Mouse (Mus musculus): ENCODE measurements at regions not wholly inside any gene's neighbourhood (a gene's known extent, or its start where the extent isn't known, plus 50 kb on each side); places are given as distances from the start of the nearest gene placed in this dataset.

GRCm38 (mm10) chr3:149076928-149077551 is 86.7 kb upstream of the Adgrl2 start:
- no peak overlapping the region for H3K4me3 ChIP-seq (replicated peaks; ENCODE audit: low read depth, low read length)

DNA sequence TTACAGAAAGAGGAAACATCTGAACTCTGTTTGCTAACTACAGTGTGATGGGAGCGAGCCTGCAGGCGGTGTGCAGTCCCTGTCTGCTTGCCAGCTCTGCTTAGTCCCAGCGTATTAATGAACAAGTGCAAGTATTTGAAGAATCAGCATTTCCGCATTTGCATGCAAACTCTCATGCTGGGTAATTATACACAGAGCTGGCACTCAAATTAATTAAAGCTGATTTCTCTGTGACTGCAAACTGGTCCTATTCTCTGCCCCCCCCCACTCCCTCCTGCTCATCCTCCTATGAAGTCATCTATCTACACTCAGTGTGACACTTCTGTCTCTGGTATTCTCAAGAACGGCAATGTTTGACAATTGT is 85.1 kb upstream of the Adgrl2 start:
- 60% methylated on average over 5 of the region's 5 CpGs for WGBS
- Histone ChIP-seq H3K27ac (no peak overlapping the region), H3K27me3 (ENCODE audit: insufficient read depth, low read length) (no peaks in the 10 kb centered on the region), H3K9me3 (replicated peaks; ENCODE audit: low read length) (no peaks in the 10 kb centered on the region), H3K9ac (ENCODE audit: low read depth, low read length) (no peak overlapping the region), H3K4me1 (replicated peaks; ENCODE audit: insufficient read depth, low read length) (0 out of 2 replicates have a peak, but pooled peaks cover 6% of the 10 kb centered on the region), H3K36me3 (ENCODE audit: insufficient read depth, low read length) (no peaks in the 10 kb centered on the region), H3K4me2 (ENCODE audit: low read length) (peak overlapping the region; percentile 27; the same call in 1 of the 2 replicates), H3K4me3 (replicated peaks; ENCODE audit: low read depth, low read length) (no peak overlapping the region)
- ATAC-seq (replicated peaks; ENCODE audit: low FRiP score, low read depth) (no peak), DNase-seq (ENCODE audit: low spot score) (no peak)
- TF ChIP-seq CTCF (IDR thresholded peaks at IDR 0.05; ENCODE audit: low read depth) = no peak

More at GRCm38 (mm10) chr3:149076928-149077551, 86.7 kb upstream of the Adgrl2 start:
- no peak overlapping the region for H3K9ac ChIP-seq (ENCODE audit: low read depth, low read length)
- ATAC-seq (replicated peaks; ENCODE audit: low FRiP score, low read depth) (no peak), DNase-seq (ENCODE audit: low spot score) (no peak)
- H3K4me2 ChIP-seq (ENCODE audit: low read length) = no peak overlapping the region; the same call in 1 of the 2 replicates
- no peak overlapping the region for H3K27ac ChIP-seq
- no peaks in the 10 kb centered on the region for H3K9me3 ChIP-seq (replicated peaks; ENCODE audit: low read length)
- H3K4me1 ChIP-seq (replicated peaks; ENCODE audit: insufficient read depth, low read length) = 0 out of 2 replicates have a peak, but pooled peaks cover 6% of the 10 kb centered on the region
- H3K27me3 ChIP-seq (ENCODE audit: insufficient read depth, low read length) = no peaks in the 10 kb centered on the region
- no peak for TF ChIP-seq CTCF (IDR thresholded peaks at IDR 0.05; ENCODE audit: low read depth)
- 63% methylated on average over 21 of the region's 21 CpGs for WGBS
- H3K36me3 ChIP-seq (ENCODE audit: insufficient read depth, low read length) = no peaks in the 10 kb centered on the region

- Histone ChIP-seq H3K27me3 (ENCODE audit: insufficient read depth, low read length) (no peaks in the 10 kb centered on the region), H3K9me3 (replicated peaks; ENCODE audit: low read length) (no peaks in the 10 kb centered on the region), H3K4me2 (ENCODE audit: low read length) (peak overlapping the region; percentile 27), H3K9ac (ENCODE audit: low read depth, low read length) (no peak overlapping the region), H3K4me3 (replicated peaks; ENCODE audit: low read depth, low read length) (no peak overlapping the region), H3K4me1 (replicated peaks; ENCODE audit: insufficient read depth, low read length) (0 out of 2 replicates have a peak, but pooled peaks cover 6% of the 10 kb centered on the region), H3K36me3 (ENCODE audit: insufficient read depth, low read length) (no peaks in the 10 kb centered on the region), H3K27ac (no peak overlapping the region)
- DNase-seq (ENCODE audit: low spot score) (peak; percentile 42), ATAC-seq (replicated peaks; ENCODE audit: low FRiP score, low read depth) (no peak; the same call in 1 of the 2 replicates)
- TF ChIP-seq CTCF (IDR thresholded peaks at IDR 0.05; ENCODE audit: low read depth) = no peak
- 36% methylated on average over 27 of the region's 27 CpGs for WGBS
These were observed 84.5 kb upstream of the Adgrl2 start for GRCm38 (mm10) chr3:149074658-149075487.

DNA sequence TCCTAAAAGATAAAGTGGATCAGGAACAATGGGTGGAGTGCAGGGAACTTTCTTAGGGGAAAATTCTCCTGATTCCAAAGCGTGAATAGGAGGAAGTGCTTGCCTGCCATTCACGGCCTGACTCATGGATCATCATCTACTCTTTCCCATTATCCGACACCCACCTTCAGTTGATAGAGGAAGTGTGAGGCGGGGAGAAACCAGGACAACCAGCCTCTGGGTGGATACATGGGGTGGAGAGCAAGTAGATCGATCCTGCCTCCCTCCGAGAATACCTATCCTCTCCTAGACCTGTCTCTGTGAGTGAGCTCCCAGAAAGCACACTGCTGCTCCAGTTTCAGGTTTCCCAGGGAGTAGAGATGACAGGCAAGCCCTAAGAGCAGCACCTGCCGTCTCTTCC is 79.8 kb upstream of the Adgrl2 start:
- no peak for DNase-seq (ENCODE audit: low spot score)

GRCm38 (mm10) chr3:149069436-149069835 is 79.1 kb upstream of the Adgrl2 start:
- Histone ChIP-seq H3K36me3 (ENCODE audit: insufficient read depth, low read length) (no peaks in the 10 kb centered on the region), H3K4me1 (replicated peaks; ENCODE audit: insufficient read depth, low read length) (0 out of 2 replicates have a peak, but pooled peaks cover under 1% of the 10 kb centered on the region), H3K9me3 (replicated peaks; ENCODE audit: low read length) (no peaks in the 10 kb centered on the region), H3K27me3 (ENCODE audit: insufficient read depth, low read length) (no peaks in the 10 kb centered on the region), H3K27ac (no peak overlapping the region), H3K4me3 (replicated peaks; ENCODE audit: low read depth, low read length) (no peak overlapping the region), H3K9ac (ENCODE audit: low read depth, low read length) (no peak overlapping the region), H3K4me2 (ENCODE audit: low read length) (no peak overlapping the region)
- no peak for ATAC-seq (replicated peaks; ENCODE audit: low FRiP score, low read depth)
- DNase-seq (ENCODE audit: low spot score) = no peak
- 88% methylated on average over 9 of the region's 9 CpGs for WGBS
- TF ChIP-seq CTCF (IDR thresholded peaks at IDR 0.05; ENCODE audit: low read depth) = no peak

More for the DNA sequence above, 79.8 kb upstream of the Adgrl2 start:
- 62% methylated on average over 7 of the region's 7 CpGs for WGBS
- ATAC-seq (replicated peaks; ENCODE audit: low FRiP score, low read depth) = no peak
- Histone ChIP-seq H3K27me3 (ENCODE audit: insufficient read depth, low read length) (no peaks in the 10 kb centered on the region), H3K4me2 (ENCODE audit: low read length) (no peak overlapping the region), H3K4me1 (replicated peaks; ENCODE audit: insufficient read depth, low read length) (0 out of 2 replicates have a peak, but pooled peaks cover 6% of the 10 kb centered on the region), H3K27ac (no peak overlapping the region), H3K9ac (ENCODE audit: low read depth, low read length) (no peak overlapping the region), H3K4me3 (replicated peaks; ENCODE audit: low read depth, low read length) (no peak overlapping the region), H3K36me3 (ENCODE audit: insufficient read depth, low read length) (no peaks in the 10 kb centered on the region), H3K9me3 (replicated peaks; ENCODE audit: low read length) (no peaks in the 10 kb centered on the region)
- no peak for TF ChIP-seq CTCF (IDR thresholded peaks at IDR 0.05; ENCODE audit: low read depth)

GRCm38 (mm10) chr3:149068821-149069220 is 78.5 kb upstream of the Adgrl2 start:
- Histone ChIP-seq H3K4me1 (replicated peaks; ENCODE audit: insufficient read depth, low read length) (no peaks in the 10 kb centered on the region), H3K36me3 (ENCODE audit: insufficient read depth, low read length) (no peaks in the 10 kb centered on the region), H3K27me3 (ENCODE audit: insufficient read depth, low read length) (no peaks in the 10 kb centered on the region), H3K27ac (no peak overlapping the region), H3K9me3 (replicated peaks; ENCODE audit: low read length) (no peaks in the 10 kb centered on the region), H3K9ac (ENCODE audit: low read depth, low read length) (no peak overlapping the region), H3K4me2 (ENCODE audit: low read length) (no peak overlapping the region), H3K4me3 (replicated peaks; ENCODE audit: low read depth, low read length) (no peak overlapping the region)
- 75% methylated on average over 7 of the region's 7 CpGs for WGBS
- TF ChIP-seq CTCF (IDR thresholded peaks at IDR 0.05; ENCODE audit: low read depth) = no peak
- ATAC-seq (replicated peaks; ENCODE audit: low FRiP score, low read depth) (no peak), DNase-seq (ENCODE audit: low spot score) (no peak)

All from kidney, postnatal 0 days (tissue).